Mouse (Mus musculus) cortical plate, adult 2 months (tissue): ENCODE data around the gene Cldn3.

ENCODE experiments used
- CTCF ChIP-seq: fragments of 200-500 bp; IDR thresholded peaks from 2 replicates; pipeline ENCODE4 v1.5.1; 2011; ENCODE audit warnings: mild to moderate bottlenecking, control low read depth, low read length; ENCODE audit not compliant: insufficient read depth; ENCODE audit errors: extremely low read depth
- POLR2A ChIP-seq: fragments of 200-500 bp; IDR thresholded peaks from 2 replicates; pipeline ENCODE4 v1.6.1; 2011; ENCODE audit warnings: mild to moderate bottlenecking, low read length, control low read depth; ENCODE audit not compliant: insufficient read depth; ENCODE audit errors: extremely low read depth

GRCm38 (mm10) chr5:134983111-134983510 is 2.9 kb upstream of the Cldn3 start:
- no peak for TF ChIP-seq POLR2A
- TF ChIP-seq CTCF: no peak
